Comparison of ENCODE assay signal across 16 mouse cellular contexts in the genomic region with DNA sequence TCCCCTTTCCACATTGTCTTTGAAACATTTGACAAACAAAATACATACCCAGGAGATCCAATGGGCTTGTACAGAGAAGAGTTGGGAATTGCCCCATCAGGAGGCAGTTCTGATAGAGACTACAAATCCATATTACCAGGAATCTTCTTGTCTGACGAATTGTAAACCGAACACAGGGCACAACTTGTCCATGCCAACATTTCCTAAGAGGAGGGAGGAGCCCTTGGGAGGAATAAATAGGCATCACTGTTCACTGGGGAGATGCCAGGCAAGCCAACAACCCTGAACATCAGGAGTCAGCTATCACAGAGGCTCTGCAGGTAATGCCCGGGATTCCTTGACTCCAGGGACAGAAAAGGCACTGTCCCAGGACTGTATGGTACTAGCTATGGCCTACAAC. TPM values are rescaled to one million over a fixed set of nuclear protein-coding genes. Genes with fewer than 3 reads are reported as not detected.
DNase-seq lines count a peak whose midpoint lies in the region; ATAC-seq and TF ChIP-seq lines count a peak whose summit lies in the region.
"Not testable (repeated sequence)": the region's sequence is repeated elsewhere in the genome, so short reads cannot be mapped to it uniquely, and the experiment has no call there.
"Had no signal": no experiment of that assay in that cellular context is flagged by ENCODE, and none has a peak within 500 bp of the region (broad histone marks: within the 10 kb centered on the region; RNA-seq: fewer than 3 reads in every experiment).

Serpina3k (plus strand) TSS at position 261 of the 400 bp plus-strand sequence.
Serpina3m (plus strand) TSS at position 261 of the 400 bp plus-strand sequence.

- H3K4me3 ChIP-seq in liver, adult 2 months (ENCODE audit: insufficient read depth, low read depth, low read length) = peak within 1 kb of the TSS; percentile 80
- H3K4me3 ChIP-seq in liver, embryonic 11.5 days (ENCODE audit: low read depth, low read length); liver, postnatal 0 days (ENCODE audit: low read depth, low read length): not testable (repeated sequence)

- H3K27me3 ChIP-seq in liver, adult 2 months (ENCODE audit: control insufficient read depth, insufficient read depth, low read length); liver, embryonic 11.5 days (replicated peaks; ENCODE audit: control insufficient read depth, insufficient read depth, low read length); liver, postnatal 0 days (ENCODE audit: insufficient read depth, low read length): not testable (repeated sequence)

- H3K4me2 ChIP-seq in liver, embryonic 11.5 days = not testable (repeated sequence)
- H3K4me2 ChIP-seq in liver, postnatal 0 days (ENCODE audit: low read depth, low read length) = 0 out of 2 replicates have a peak within 1 kb of the TSS, but pooled peaks have one; percentile 9

- H3K27ac ChIP-seq in liver, adult 2 months (replicated peaks; ENCODE audit: insufficient read depth, low read depth, low read length) = peak within 1 kb of the TSS; percentile 97
- not testable (repeated sequence) for H3K27ac ChIP-seq in liver, embryonic 11.5 days (ENCODE audit: low read depth, low read length); liver, postnatal 0 days (ENCODE audit: low read depth)

- not testable (repeated sequence) for H3K9me3 ChIP-seq in liver, embryonic 11.5 days (ENCODE audit: control insufficient read depth, low read length); liver, postnatal 0 days (ENCODE audit: low read length)

- H3K36me3 ChIP-seq in liver, adult 2 months (ENCODE audit: control insufficient read depth, insufficient read depth, low read length) = peaks cover 38% of the 10 kb centered on the region
- not testable (repeated sequence) for H3K36me3 ChIP-seq in liver, embryonic 11.5 days (ENCODE audit: control insufficient read depth, insufficient read depth, low read length); liver, postnatal 0 days (replicated peaks; ENCODE audit: insufficient read depth, low read length)

- not testable (repeated sequence) for H3K79me2 ChIP-seq in liver, adult 2 months (ENCODE audit: control insufficient read depth, insufficient read depth, low read length)

- TF ChIP-seq EP300 in liver, postnatal 0 days (IDR thresholded peaks at IDR 0.05; ENCODE audit: low read depth) = peak; percentile 36; the same call in 1 of the 2 replicates

- H3K9ac ChIP-seq in liver, adult 2 months (ENCODE audit: low read depth, low read length) = peak within 1 kb of the TSS; percentile 93
- not testable (repeated sequence) for H3K9ac ChIP-seq in liver, embryonic 11.5 days (ENCODE audit: low read depth, low read length); liver, postnatal 0 days (replicated peaks)

- TF ChIP-seq POLR2A in liver, adult 2 months (IDR thresholded peaks at IDR 0.05; ENCODE audit: extremely low read depth, insufficient read depth, low read length) = peak; percentile 38; the same call in 1 of the 2 replicates

- peak; percentile 12 for DNase-seq in adrenal gland, adult 2 months
- not testable (repeated sequence) for DNase-seq in adrenal gland, postnatal 10 days; adrenal gland, postnatal 14 days; liver, postnatal 0 days
- DNase-seq in heart, adult 11 months = peak; percentile 51
- peak; percentile 97 for DNase-seq in liver, adult 2 months (ENCODE audit: extremely low read depth, low read depth, low spot score)
- DNase-seq in liver, embryonic 11.5 days (ENCODE audit: low spot score) = peak; percentile 9

- 19% methylated on average over 3 of the region's 3 CpGs for WGBS in liver, adult 2 months
- 69% methylated on average over 3 of the region's 3 CpGs for WGBS in liver, embryonic 11.5 days
- WGBS in liver, postnatal 0 days (ENCODE audit: insufficient replicate concordance) = 67% methylated on average over 3 of the region's 3 CpGs

- ATAC-seq in liver, embryonic 11.5 days (replicated peaks; ENCODE audit: low FRiP score) = not testable (repeated sequence)
- ATAC-seq in liver, postnatal 0 days = peak; percentile 62

- peaks cover 20% of the 10 kb centered on the region for H3K4me1 ChIP-seq in liver, adult 2 months (ENCODE audit: control insufficient read depth, insufficient read depth, low read length)
- not testable (repeated sequence) for H3K4me1 ChIP-seq in liver, embryonic 11.5 days (replicated peaks; ENCODE audit: control insufficient read depth, insufficient read depth, low read length); liver, postnatal 0 days (ENCODE audit: insufficient read depth)

- not testable (repeated sequence) for TF ChIP-seq CTCF in liver, adult 2 months (IDR thresholded peaks at IDR 0.05; ENCODE audit: low read depth, low read length); liver, postnatal 0 days (IDR thresholded peaks at IDR 0.05; ENCODE audit: low read depth)

RNA-seq across cellular contexts. Expression of gene Serpina3k, which starts in this region (rescaled TPM):
- 10 to 100 TPM; 23.4 to 37.3 TPM for total RNA-seq in adrenal gland, adult 2 months (2021)
- 0.40 and 0.94 TPM in 2 replicates for polyA plus RNA-seq in adrenal gland, adult 2 months (2012; rRNA removed)
- 100 to 1,000 TPM; 111 to 340 TPM for total RNA-seq in adrenal gland, postnatal 10 days (2021)
- total RNA-seq in adrenal gland, postnatal 14 days (2021) = 22.0 and 379 TPM in 2 replicates
- total RNA-seq in liver, adult 2 months (2014; rRNA removed) = 10,536 and 14,457 TPM in 2 replicates
- 2,986 and 3,416 TPM in 2 replicates for polyA plus RNA-seq in liver, adult 2 months (2012; rRNA removed)
- polyA plus RNA-seq in liver, embryonic 11.5 days (2014; fragmentation: Nextera tagmentation; extraction: Ambion mirVana) = not detected in 2 replicates
- polyA plus RNA-seq in liver, postnatal 0 days (2015; fragmentation: Nextera tagmentation; extraction: Ambion mirVana) = 407 and 479 TPM in 2 replicates
- total RNA-seq: CH12.LX, G1E, MEL had no signal
- polyA plus RNA-seq: activated CD4-positive, CD25-positive, alpha-beta regulatory T cell, adult 4 months; brain, embryonic 14.5 days; C2C12; CD4-positive, CD25-positive, alpha-beta regulatory T cell, adult 4 months; cerebellum, adult 2 months; G1E; Patski had no signal

RNA-seq across cellular contexts. Expression of gene Serpina3m, which starts in this region (rescaled TPM):
- total RNA-seq in adrenal gland, adult 2 months (2021) = 1 to 10 TPM; 2.5 to 3.8 TPM
- 0.12 and 0.17 TPM in 2 replicates for polyA plus RNA-seq in adrenal gland, adult 2 months (2012; rRNA removed)
- 100 to 1,000 TPM in 1 of 2 experiments, 10 to 100 TPM in 1; 40.0 to 128 TPM for total RNA-seq in adrenal gland, postnatal 10 days (2021)
- total RNA-seq in adrenal gland, postnatal 14 days (2021) = 4.9 and 70.0 TPM in 2 replicates
- total RNA-seq in liver, adult 2 months (2014; rRNA removed) = 623 and 783 TPM in 2 replicates
- 260 and 302 TPM in 2 replicates for polyA plus RNA-seq in liver, adult 2 months (2012; rRNA removed)
- polyA plus RNA-seq in liver, embryonic 11.5 days (2014; fragmentation: Nextera tagmentation; extraction: Ambion mirVana) = not detected in 2 replicates
- polyA plus RNA-seq in liver, postnatal 0 days (2015; fragmentation: Nextera tagmentation; extraction: Ambion mirVana) = 325 and 370 TPM in 2 replicates
- total RNA-seq: CH12.LX, G1E, MEL had no signal
- polyA plus RNA-seq: activated CD4-positive, CD25-positive, alpha-beta regulatory T cell, adult 4 months; brain, embryonic 14.5 days; C2C12; CD4-positive, CD25-positive, alpha-beta regulatory T cell, adult 4 months; cerebellum, adult 2 months; G1E had no signal

Comparison
In these comparisons a context has a peak if more than half of its experiments do, and no peak if none do; other contexts are left out.
1. RNA of gene Serpina3k (total RNA-seq): 10,536 to 14,457 TPM in liver, adult 2 months; 22.0 to 379 TPM in adrenal gland, postnatal 14 days, 111 to 340 TPM in adrenal gland, postnatal 10 days and 23.4 to 37.3 TPM in adrenal gland, adult 2 months; every median in the first group is over 10 times any median in the second.
2. RNA of gene Serpina3k (polyA plus RNA-seq): 2,986 to 3,416 TPM in liver, adult 2 months and 407 to 479 TPM in liver, postnatal 0 days; 0.40 to 0.94 TPM in adrenal gland, adult 2 months and not detected in liver, embryonic 11.5 days; every median in the first group is over 100 times any median in the second.
3. RNA of gene Serpina3m (polyA plus RNA-seq): 325 to 370 TPM in liver, postnatal 0 days and 260 to 302 TPM in liver, adult 2 months; 0.12 to 0.17 TPM in adrenal gland, adult 2 months and not detected in liver, embryonic 11.5 days; every median in the first group is over 100 times any median in the second.
4. Peak in DNase-seq in liver, embryonic 11.5 days; RNA of the genes that start here not detected or under 1 TPM.